ENCODE assay signal across 13 mouse cellular contexts in genomic region chr4:154582607-154583236, GRCm38 (mm10). TPM values are rescaled to one million over a fixed set of nuclear protein-coding genes. Genes with fewer than 3 reads are reported as not detected.
DNase-seq lines count a peak whose midpoint lies in the region; ATAC-seq and TF ChIP-seq lines count a peak whose summit lies in the region.
"Had no signal": no experiment of that assay in that cellular context is flagged by ENCODE, and none has a peak within 500 bp of the region (broad histone marks: within the 10 kb centered on the region; RNA-seq: fewer than 3 reads in every experiment).

No protein-coding gene starts in this region.

- 90% methylated on average over 21 of the region's 21 CpGs for WGBS in heart, postnatal 0 days
- WGBS in stomach, embryonic 15.5 days, result 75% methylated on average over 21 of the region's 21 CpGs
- WGBS in stomach, postnatal 0 days, result 89% methylated on average over 21 of the region's 21 CpGs

- no peaks in the 10 kb centered on the region for H3K36me3 ChIP-seq in heart, postnatal 0 days (replicated peaks; ENCODE audit: control insufficient read depth, insufficient read depth, low read length)
- no peaks in the 10 kb centered on the region for H3K36me3 ChIP-seq in stomach, embryonic 15.5 days
- no peaks in the 10 kb centered on the region for H3K36me3 ChIP-seq in stomach, postnatal 0 days (ENCODE audit: control insufficient read depth, insufficient read depth, low read length)
- H3K36me3 ChIP-seq: heart, embryonic 13.5 days; lung, embryonic 15.5 days; midbrain, embryonic 15.5 days had no signal

- no peak overlapping the region for H3K9ac ChIP-seq in heart, postnatal 0 days (replicated peaks; ENCODE audit: low read depth, low read length)
- H3K9ac ChIP-seq in stomach, embryonic 15.5 days, result no peak overlapping the region
- no peak overlapping the region for H3K9ac ChIP-seq in stomach, postnatal 0 days (ENCODE audit: low read length)
- H3K9ac ChIP-seq: lung, embryonic 15.5 days; midbrain, embryonic 15.5 days had no signal

- H3K27ac ChIP-seq in heart, postnatal 0 days (ENCODE audit: low read depth), result 0 out of 2 replicates have a peak overlapping the region, but pooled peaks have one; percentile 55
- 0 out of 2 replicates have a peak overlapping the region, but pooled peaks have one; percentile 11 for H3K27ac ChIP-seq in stomach, embryonic 15.5 days
- H3K27ac ChIP-seq in stomach, postnatal 0 days (replicated peaks), result no peak overlapping the region; the same call in 1 of the 2 replicates
- H3K27ac ChIP-seq: midbrain, embryonic 15.5 days had no signal

- no peaks in the 10 kb centered on the region for H3K27me3 ChIP-seq in heart, postnatal 0 days (ENCODE audit: control insufficient read depth, insufficient read depth, low read length)
- H3K27me3 ChIP-seq in stomach, embryonic 15.5 days (replicated peaks), result no peaks in the 10 kb centered on the region
- no peaks in the 10 kb centered on the region for H3K27me3 ChIP-seq in stomach, postnatal 0 days (ENCODE audit: control insufficient read depth, insufficient read depth, low read length)
- H3K27me3 ChIP-seq: lung, embryonic 15.5 days; midbrain, embryonic 15.5 days had no signal

- TF ChIP-seq CTCF in heart, postnatal 0 days (IDR thresholded peaks at IDR 0.05; ENCODE audit: low read depth), result no peak
- TF ChIP-seq CTCF in stomach, postnatal 0 days (IDR thresholded peaks at IDR 0.05; ENCODE audit: low read depth), result no peak

- H3K4me2 ChIP-seq in heart, postnatal 0 days (ENCODE audit: low read depth, low read length), result no peak overlapping the region
- no peak overlapping the region for H3K4me2 ChIP-seq in stomach, embryonic 15.5 days
- no peak overlapping the region for H3K4me2 ChIP-seq in stomach, postnatal 0 days (replicated peaks; ENCODE audit: low read depth)
- H3K4me2 ChIP-seq: heart, embryonic 13.5 days; lung, embryonic 15.5 days; midbrain, embryonic 15.5 days had no signal

- no peak for ATAC-seq in heart, postnatal 0 days (ENCODE audit: insufficient read depth, low read depth)
- no peak for ATAC-seq in stomach, embryonic 15.5 days (ENCODE audit: insufficient read depth, low FRiP score, low read depth)
- no peak for ATAC-seq in stomach, postnatal 0 days (ENCODE audit: low FRiP score, low TSS enrichment)
- ATAC-seq: intestine, embryonic 16.5 days; midbrain, embryonic 15.5 days had no signal

- no peak for DNase-seq in heart, postnatal 0 days (ENCODE audit: low spot score)
- no peak for DNase-seq in heart, adult 11 months
- DNase-seq in stomach, postnatal 0 days (ENCODE audit: low spot score), result no peak
- peak; percentile 42 to 48 for DNase-seq in layer of hippocampus, adult 8-10 months (ENCODE audit: low spot score in 2 of 2)
- no peak for DNase-seq in cerebellum, adult 9-11 months
- no peak for DNase-seq in kidney, adult 11 months
- DNase-seq in spleen, adult 12 weeks (ENCODE audit: low spot score), result no peak
- DNase-seq: embryo, embryonic 11 days had no signal

- no peak overlapping the region for H3K4me3 ChIP-seq in heart, postnatal 0 days (ENCODE audit: low read depth, low read length)
- H3K4me3 ChIP-seq in stomach, embryonic 15.5 days (replicated peaks), result no peak overlapping the region
- no peak overlapping the region for H3K4me3 ChIP-seq in stomach, postnatal 0 days (ENCODE audit: low read depth, low read length)
- H3K4me3 ChIP-seq: heart, embryonic 13.5 days; lung, embryonic 15.5 days; midbrain, embryonic 15.5 days had no signal

- TF ChIP-seq EP300 in heart, postnatal 0 days (IDR thresholded peaks at IDR 0.05; ENCODE audit: low read depth), result no peak
- no peak for TF ChIP-seq EP300 in stomach, postnatal 0 days (optimal IDR thresholded peaks at IDR 0.05)

- no peaks in the 10 kb centered on the region for H3K9me3 ChIP-seq in heart, postnatal 0 days (replicated peaks; ENCODE audit: control insufficient read depth, low read length)
- no peaks in the 10 kb centered on the region for H3K9me3 ChIP-seq in stomach, embryonic 15.5 days
- no peaks in the 10 kb centered on the region for H3K9me3 ChIP-seq in stomach, postnatal 0 days (ENCODE audit: control insufficient read depth, low read length)
- H3K9me3 ChIP-seq: heart, embryonic 13.5 days; lung, embryonic 15.5 days; midbrain, embryonic 15.5 days had no signal

- peaks cover 46% of the 10 kb centered on the region for H3K4me1 ChIP-seq in heart, postnatal 0 days (ENCODE audit: control insufficient read depth, insufficient read depth)
- H3K4me1 ChIP-seq in stomach, embryonic 15.5 days, result peaks cover 36% of the 10 kb centered on the region
- H3K4me1 ChIP-seq in stomach, postnatal 0 days (replicated peaks; ENCODE audit: control insufficient read depth, insufficient read depth), result no peaks in the 10 kb centered on the region

RNA-seq across cellular contexts. Expression of gene Prdm16, which starts 54.0 kb away (rescaled TPM):
- total RNA-seq in heart, postnatal 0 days (2014; rRNA removed; ENCODE audit: low replicate concordance), result 9.3 and 9.8 TPM in 2 replicates
- polyA plus RNA-seq in heart, postnatal 0 days (2015; fragmentation: Nextera tagmentation; extraction: Ambion mirVana), result 10.7 and 14.7 TPM in 2 replicates
- 20.8 and 23.9 TPM in 2 replicates for polyA plus RNA-seq in stomach, embryonic 15.5 days (2015; fragmentation: Nextera tagmentation; extraction: Ambion mirVana)
- polyA plus RNA-seq in stomach, postnatal 0 days (2015; fragmentation: Nextera tagmentation; extraction: Ambion mirVana), result 15.6 and 18.5 TPM in 2 replicates
- total RNA-seq in layer of hippocampus, adult 8-10 months (2022), result 10 to 100 TPM in 3 of 4 experiments, 1 to 10 TPM in 1; 9.3 to 15.5 (median 13.9) TPM

Comparison
In these comparisons a context has a peak if more than half of its experiments do, and no peak if none do; other contexts are left out.
1. DNase-seq: peak in layer of hippocampus, adult 8-10 months (2 of 2); none in heart, postnatal 0 days (single experiment), heart, adult 11 months (single experiment), stomach, postnatal 0 days (single experiment), cerebellum, adult 9-11 months (single experiment), kidney, adult 11 months (single experiment) and spleen, adult 12 weeks (single experiment).